19 mouse cellular contexts compared by ENCODE assay signal in genomic region chr4:135309112-135309659, GRCm38 (mm10). TPM values are rescaled to one million over a fixed set of nuclear protein-coding genes. Genes with fewer than 3 reads are reported as not detected.
DNase-seq lines count a peak whose midpoint lies in the region; ATAC-seq and TF ChIP-seq lines count a peak whose summit lies in the region.
"Had no signal": no experiment of that assay in that cellular context is flagged by ENCODE, and none has a peak within 500 bp of the region (broad histone marks: within the 10 kb centered on the region; RNA-seq: fewer than 3 reads in every experiment).

No protein-coding gene starts in this region.

- H3K79me2 ChIP-seq in myocyte (ENCODE audit: control insufficient read depth, insufficient read depth): no peaks in the 10 kb centered on the region

- intact Hi-C loops in gastrocnemius, adult 2 months (cut with DNase I): loop anchor here (5.0 kb wide), 1 partner anchor 37 kb away; the partner anchor contains the start of gene Clic4
- intact Hi-C loops in gastrocnemius, postnatal 14 days (cut with DNase I; ENCODE audit: low total_unique reads): loop anchor here (5.0 kb wide), 1 partner anchor 37 kb away; the partner anchor contains the start of gene Clic4

- H3K36me3 ChIP-seq in kidney, embryonic 16.5 days (ENCODE audit: insufficient read depth, low read length): no peaks in the 10 kb centered on the region
- H3K36me3 ChIP-seq in kidney, embryonic 15.5 days: no peaks in the 10 kb centered on the region
- H3K36me3 ChIP-seq in heart, embryonic 15.5 days: no peaks in the 10 kb centered on the region
- H3K36me3 ChIP-seq in myocyte (ENCODE audit: control insufficient read depth, insufficient read depth): no peaks in the 10 kb centered on the region
- H3K36me3 ChIP-seq: embryonic facial prominence, embryonic 12.5 days; hindbrain, embryonic 15.5 days; intestine, embryonic 15.5 days had no signal

- H3K4me3 ChIP-seq in gastrocnemius, adult 2 months: no peak overlapping the region
- no peak overlapping the region for H3K4me3 ChIP-seq in kidney, embryonic 16.5 days (ENCODE audit: low read length)
- no peak overlapping the region for H3K4me3 ChIP-seq in kidney, embryonic 15.5 days (replicated peaks)
- no peak overlapping the region for H3K4me3 ChIP-seq in heart, embryonic 15.5 days
- H3K4me3 ChIP-seq in myocyte: no peak overlapping the region
- H3K4me3 ChIP-seq: embryonic facial prominence, embryonic 12.5 days; erythroblast, embryonic 14.5 days; hindbrain, embryonic 15.5 days; intestine, embryonic 15.5 days had no signal

- peaks cover 46% of the 10 kb centered on the region for H3K4me1 ChIP-seq in kidney, embryonic 16.5 days (ENCODE audit: insufficient read depth, low read length)
- H3K4me1 ChIP-seq in kidney, embryonic 15.5 days: peaks cover 63% of the 10 kb centered on the region
- H3K4me1 ChIP-seq in heart, embryonic 15.5 days (replicated peaks): peaks cover 67% of the 10 kb centered on the region
- H3K4me1 ChIP-seq: hindbrain, embryonic 15.5 days had no signal

- WGBS in kidney, embryonic 16.5 days: 49% methylated on average over 9 of the region's 9 CpGs
- 52% methylated on average over 9 of the region's 9 CpGs for WGBS in kidney, embryonic 15.5 days
- WGBS in heart, embryonic 15.5 days: 31% methylated on average over 9 of the region's 9 CpGs

- H3K27me3 ChIP-seq in kidney, embryonic 16.5 days (ENCODE audit: insufficient read depth, low read length): no peaks in the 10 kb centered on the region
- H3K27me3 ChIP-seq in kidney, embryonic 15.5 days: no peaks in the 10 kb centered on the region
- H3K27me3 ChIP-seq in heart, embryonic 15.5 days: no peaks in the 10 kb centered on the region
- no peaks in the 10 kb centered on the region for H3K27me3 ChIP-seq in myocyte (ENCODE audit: control insufficient read depth, insufficient read depth, insufficient read length)
- H3K27me3 ChIP-seq: embryonic facial prominence, embryonic 12.5 days; hindbrain, embryonic 15.5 days; intestine, embryonic 15.5 days had no signal

- no peak overlapping the region for H3ac ChIP-seq in myocyte (ENCODE audit: control insufficient read depth, insufficient read length)

- TF ChIP-seq CTCF in gastrocnemius, adult 2 months (IDR thresholded peaks at IDR 0.05): no peak

- no peak overlapping the region for H3K27ac ChIP-seq in gastrocnemius, adult 2 months
- no peak overlapping the region; the same call in 1 of the 2 replicates for H3K27ac ChIP-seq in kidney, embryonic 16.5 days (ENCODE audit: low read length)
- no peak overlapping the region for H3K27ac ChIP-seq in kidney, embryonic 15.5 days
- peak overlapping the region; percentile 77 for H3K27ac ChIP-seq in heart, embryonic 15.5 days
- H3K27ac ChIP-seq: hindbrain, embryonic 15.5 days; intestine, embryonic 15.5 days had no signal

- no peaks in the 10 kb centered on the region for H3K9me3 ChIP-seq in kidney, embryonic 16.5 days (ENCODE audit: low read length)
- H3K9me3 ChIP-seq in kidney, embryonic 15.5 days (replicated peaks): no peaks in the 10 kb centered on the region
- H3K9me3 ChIP-seq in heart, embryonic 15.5 days (replicated peaks): no peaks in the 10 kb centered on the region
- H3K9me3 ChIP-seq: embryonic facial prominence, embryonic 12.5 days; hindbrain, embryonic 15.5 days; intestine, embryonic 15.5 days had no signal

- peak overlapping the region; percentile 6 for H3K9ac ChIP-seq in kidney, embryonic 16.5 days (replicated peaks; ENCODE audit: low read length)
- no peak overlapping the region for H3K9ac ChIP-seq in kidney, embryonic 15.5 days
- H3K9ac ChIP-seq in heart, embryonic 15.5 days: no peak overlapping the region
- H3K9ac ChIP-seq: embryonic facial prominence, embryonic 12.5 days; hindbrain, embryonic 15.5 days; intestine, embryonic 15.5 days; liver, postnatal 0 days had no signal

- no peak for ATAC-seq in kidney, embryonic 16.5 days (ENCODE audit: low FRiP score, low TSS enrichment)
- ATAC-seq in kidney, embryonic 15.5 days (replicated peaks; ENCODE audit: low FRiP score): no peak
- ATAC-seq in heart, embryonic 15.5 days (replicated peaks; ENCODE audit: insufficient number of reproducible peaks, insufficient read depth, low FRiP score, low read depth): no peak
- ATAC-seq: forebrain, embryonic 14.5 days; intestine, embryonic 15.5 days; liver, postnatal 0 days had no signal

- no peak overlapping the region for H3K4me2 ChIP-seq in kidney, embryonic 16.5 days (replicated peaks; ENCODE audit: low read depth, low read length)
- no peak overlapping the region for H3K4me2 ChIP-seq in kidney, embryonic 15.5 days
- no peak overlapping the region for H3K4me2 ChIP-seq in heart, embryonic 15.5 days
- H3K4me2 ChIP-seq in myocyte (ENCODE audit: low read depth): no peak overlapping the region
- H3K4me2 ChIP-seq: embryonic facial prominence, embryonic 12.5 days; hindbrain, embryonic 15.5 days; intestine, embryonic 15.5 days had no signal

- DNase-seq in gastrocnemius, adult 2 months: peak; percentile 54
- no peak for DNase-seq in gastrocnemius, postnatal 25 days
- DNase-seq in gastrocnemius, postnatal 14 days: no peak
- DNase-seq in lung, postnatal 4 days: no peak
- DNase-seq: adrenal gland, adult 8-10 months; cerebellum, adult 9-10 months; layer of hippocampus, postnatal 36 days; liver, postnatal 0 days; right cerebral cortex, postnatal 4 days; thymus, adult 2 months had no signal

- no peak for TF ChIP-seq POLR2A in myocyte (IDR thresholded peaks at IDR 0.05; ENCODE audit: insufficient read length, low read depth)

TF ChIP-seq in myocyte, 11 proteins besides CTCF, POLR2A, EP300 and RAD21:
- no peak for TF ChIP-seq SRF (IDR thresholded peaks at IDR 0.05; ENCODE audit: control insufficient read depth, insufficient read length, low read depth)
- no peak for TF ChIP-seq CEBPB (IDR thresholded peaks at IDR 0.05; ENCODE audit: insufficient read depth, poor library complexity, severe bottlenecking)
- no peak for TF ChIP-seq TCF12 (IDR thresholded peaks at IDR 0.05; ENCODE audit: insufficient read depth, poor library complexity, severe bottlenecking)
- TF ChIP-seq MYOG (IDR thresholded peaks at IDR 0.05; ENCODE audit: control insufficient read depth in 1 of 3, insufficient read depth in 1 of 3, insufficient read length in 2 of 3, low read depth in 2 of 3): peak in 2 of 3 experiments; percentile 27 to 47

RNA-seq across cellular contexts. Expression of gene Clic4, which starts 36.6 kb away (rescaled TPM):
- 10 to 100 TPM; 16.9 to 33.9 TPM for total RNA-seq in gastrocnemius, adult 2 months (2021)
- total RNA-seq in gastrocnemius, postnatal 25 days (2021): 10 to 100 TPM; 28.6 to 38.0 TPM
- polyA plus RNA-seq in kidney, embryonic 16.5 days (2015; fragmentation: Nextera tagmentation; extraction: Ambion mirVana): 209 and 228 TPM in 2 replicates
- 200 TPM in 2 replicates for polyA plus RNA-seq in kidney, embryonic 15.5 days (2015; fragmentation: Nextera tagmentation; extraction: Ambion mirVana)
- polyA plus RNA-seq in heart, embryonic 15.5 days (2015; fragmentation: Nextera tagmentation; extraction: Ambion mirVana): 252 and 254 TPM in 2 replicates
- polyA plus RNA-seq in myocyte (2012; fragmentation: generic; extraction: Trizol): 250 TPM
- 10 to 100 TPM; 41.0 to 50.9 TPM for total RNA-seq in gastrocnemius, postnatal 14 days (2021)

RNA-seq across cellular contexts. Expression of gene Srrm1, which starts 43.9 kb away (rescaled TPM):
- 10 to 100 TPM; 68.8 to 71.7 TPM for total RNA-seq in gastrocnemius, adult 2 months (2021)
- 10 to 100 TPM; 52.9 to 58.1 TPM for total RNA-seq in gastrocnemius, postnatal 25 days (2021)
- 180 and 233 TPM in 2 replicates for polyA plus RNA-seq in kidney, embryonic 16.5 days (2015; fragmentation: Nextera tagmentation; extraction: Ambion mirVana)
- polyA plus RNA-seq in kidney, embryonic 15.5 days (2015; fragmentation: Nextera tagmentation; extraction: Ambion mirVana): 257 and 267 TPM in 2 replicates
- 134 and 152 TPM in 2 replicates for polyA plus RNA-seq in heart, embryonic 15.5 days (2015; fragmentation: Nextera tagmentation; extraction: Ambion mirVana)
- 41.3 TPM for polyA plus RNA-seq in myocyte (2012; fragmentation: generic; extraction: Trizol)
- total RNA-seq in gastrocnemius, postnatal 14 days (2021): 10 to 100 TPM; 57.8 to 68.3 TPM
